ENCODE assay signal across 24 mouse cellular contexts in the genomic region with DNA sequence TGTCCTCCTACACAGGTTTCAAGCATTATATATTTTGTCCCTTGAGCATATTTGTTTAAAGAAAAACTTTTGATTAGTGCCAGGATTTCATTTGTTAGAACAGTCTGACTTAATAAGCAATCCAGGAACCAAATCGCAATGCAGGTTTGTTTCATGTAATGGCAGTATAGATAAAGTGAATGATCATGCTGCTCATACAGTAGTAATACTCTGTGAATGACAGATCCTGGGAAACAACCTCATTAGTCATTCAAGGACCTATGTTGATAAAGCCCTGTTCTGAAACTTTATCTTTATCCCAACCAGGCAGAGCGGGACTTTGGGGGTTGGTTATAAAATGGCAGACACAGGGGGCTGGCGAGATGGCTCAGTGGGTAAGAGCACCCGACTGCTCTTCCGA. TPM values are rescaled to one million over a fixed set of nuclear protein-coding genes. Genes with fewer than 3 reads are reported as not detected.
DNase-seq lines count a peak whose midpoint lies in the region; ATAC-seq and TF ChIP-seq lines count a peak whose summit lies in the region.
"Had no signal": no experiment of that assay in that cellular context is flagged by ENCODE, and none has a peak within 500 bp of the region (broad histone marks: within the 10 kb centered on the region; RNA-seq: fewer than 3 reads in every experiment).

No protein-coding gene starts in this region.

- H3K4me2 ChIP-seq in intestine, embryonic 15.5 days (replicated peaks): no peak overlapping the region
- no peak overlapping the region for H3K4me2 ChIP-seq in intestine, embryonic 16.5 days (ENCODE audit: low read depth, low read length)
- H3K4me2 ChIP-seq in intestine, postnatal 0 days (replicated peaks; ENCODE audit: low read depth): 0 out of 2 replicates have a peak overlapping the region, but pooled peaks have one; percentile 30

- H3K9ac ChIP-seq in intestine, embryonic 15.5 days: no peak overlapping the region
- H3K9ac ChIP-seq in intestine, embryonic 16.5 days (ENCODE audit: low read depth, low read length): no peak overlapping the region
- no peak overlapping the region for H3K9ac ChIP-seq in intestine, postnatal 0 days (ENCODE audit: low read depth, low read length)

- H3K4me3 ChIP-seq in intestine, embryonic 15.5 days (replicated peaks): no peak overlapping the region
- H3K4me3 ChIP-seq in intestine, embryonic 16.5 days (ENCODE audit: low read length): no peak overlapping the region
- H3K4me3 ChIP-seq in intestine, postnatal 0 days (ENCODE audit: low read depth, low read length): no peak overlapping the region
- no peak overlapping the region for H3K4me3 ChIP-seq in layer of hippocampus, adult 2 months

- no peak for TF ChIP-seq CTCF in intestine, postnatal 0 days (IDR thresholded peaks at IDR 0.05; ENCODE audit: low read depth)
- no peak for TF ChIP-seq CTCF in layer of hippocampus, adult 2 months (conservative IDR thresholded peaks at IDR 0.05)

- no peak for DNase-seq in frontal cortex, postnatal 14 days (ENCODE audit: low spot score in 2 of 2)
- no peak for DNase-seq in layer of hippocampus, adult 2 months (ENCODE audit: low spot score in 2 of 2)
- DNase-seq in frontal cortex, postnatal 10 days (ENCODE audit: low spot score in 2 of 2): no peak
- DNase-seq: adrenal gland, adult 2 months; adrenal gland, adult 8-10 months; adrenal gland, postnatal 10 days; adrenal gland, postnatal 14 days; adrenal gland, postnatal 25 days; adrenal gland, postnatal 36 days; B cell, adult 2 months; cerebellum, adult 11 months; cerebellum, adult 11-12 months; cerebellum, adult 18-20 months had no signal

- peak; percentile 72 for ATAC-seq in intestine, embryonic 15.5 days
- ATAC-seq in intestine, embryonic 16.5 days: peak; percentile 77; the same call in 1 of the 2 replicates
- ATAC-seq in intestine, postnatal 0 days: peak; percentile 63
- ATAC-seq: activated CD4-positive, CD25-positive, alpha-beta regulatory T cell, adult 4 months; CD4-positive, CD25-positive, alpha-beta regulatory T cell, adult 4 months; Patski had no signal

- H3K36me3 ChIP-seq in intestine, embryonic 15.5 days: no peaks in the 10 kb centered on the region
- H3K36me3 ChIP-seq in intestine, embryonic 16.5 days (ENCODE audit: control insufficient read depth, insufficient read depth, low read length): no peaks in the 10 kb centered on the region
- no peaks in the 10 kb centered on the region for H3K36me3 ChIP-seq in intestine, postnatal 0 days (ENCODE audit: control insufficient read depth, insufficient read depth)
- H3K36me3 ChIP-seq: G1E had no signal

- H3K27me3 ChIP-seq in intestine, embryonic 15.5 days (replicated peaks): no peaks in the 10 kb centered on the region
- no peaks in the 10 kb centered on the region for H3K27me3 ChIP-seq in intestine, embryonic 16.5 days (replicated peaks; ENCODE audit: control insufficient read depth, insufficient read depth, low read length)
- no peaks in the 10 kb centered on the region for H3K27me3 ChIP-seq in intestine, postnatal 0 days (replicated peaks; ENCODE audit: control insufficient read depth, insufficient read depth, low read length)
- H3K27me3 ChIP-seq: CH12.LX had no signal

- H3K27ac ChIP-seq in intestine, embryonic 15.5 days: no peak overlapping the region
- H3K27ac ChIP-seq in intestine, embryonic 16.5 days (ENCODE audit: low read length): no peak overlapping the region
- 0 out of 2 replicates have a peak overlapping the region, but pooled peaks have one; percentile 11 for H3K27ac ChIP-seq in intestine, postnatal 0 days (ENCODE audit: low read depth, low read length)
- H3K27ac ChIP-seq in layer of hippocampus, adult 2 months: no peak overlapping the region

- 82% methylated on average over 5 of the region's 5 CpGs for WGBS in intestine, embryonic 15.5 days
- WGBS in intestine, embryonic 16.5 days: 86% methylated on average over 5 of the region's 5 CpGs
- WGBS in intestine, postnatal 0 days: 72% methylated on average over 5 of the region's 5 CpGs

- H3K4me1 ChIP-seq in intestine, embryonic 15.5 days (replicated peaks): no peaks in the 10 kb centered on the region
- no peaks in the 10 kb centered on the region for H3K4me1 ChIP-seq in intestine, embryonic 16.5 days (ENCODE audit: control insufficient read depth, insufficient read depth, low read length)
- no peaks in the 10 kb centered on the region for H3K4me1 ChIP-seq in intestine, postnatal 0 days (replicated peaks; ENCODE audit: control insufficient read depth, insufficient read depth, low read length)

- no peaks in the 10 kb centered on the region for H3K9me3 ChIP-seq in intestine, embryonic 15.5 days
- H3K9me3 ChIP-seq in intestine, embryonic 16.5 days (ENCODE audit: control insufficient read depth, low read length): no peaks in the 10 kb centered on the region
- H3K9me3 ChIP-seq in intestine, postnatal 0 days (ENCODE audit: control insufficient read depth): no peaks in the 10 kb centered on the region
- H3K9me3 ChIP-seq: G1E had no signal

RNA-seq across cellular contexts. Expression of gene Shroom2, which starts 13.0 kb away (rescaled TPM):
- 5.6 TPM in 2 replicates for polyA plus RNA-seq in intestine, embryonic 15.5 days (2015; fragmentation: Nextera tagmentation; extraction: Ambion mirVana)
- 4.5 and 5.0 TPM in 2 replicates for polyA plus RNA-seq in intestine, embryonic 16.5 days (2015; fragmentation: Nextera tagmentation; extraction: Ambion mirVana)
- polyA plus RNA-seq in intestine, postnatal 0 days (2015; fragmentation: Nextera tagmentation; extraction: Ambion mirVana): 3.1 and 3.5 TPM in 2 replicates
- 10 to 100 TPM; 87.6 to 92.2 TPM for total RNA-seq in layer of hippocampus, adult 2 months (2021)
- total RNA-seq: MEL had no signal
- polyA plus RNA-seq: activated CD4-positive, CD25-positive, alpha-beta regulatory T cell, adult 4 months; CD4-positive, CD25-positive, alpha-beta regulatory T cell, adult 4 months; G1E had no signal

RNA-seq across cellular contexts. Expression of gene Gpr143, which starts 25.4 kb away (rescaled TPM):
- 0.18 and 0.24 TPM in 2 replicates for polyA plus RNA-seq in intestine, embryonic 15.5 days (2015; fragmentation: Nextera tagmentation; extraction: Ambion mirVana)
- 0.11 TPM in 1 of 2 replicates, not detected in the other for polyA plus RNA-seq in intestine, embryonic 16.5 days (2015; fragmentation: Nextera tagmentation; extraction: Ambion mirVana)
- polyA plus RNA-seq in intestine, postnatal 0 days (2015; fragmentation: Nextera tagmentation; extraction: Ambion mirVana): 0.16 TPM in 1 of 2 replicates, not detected in the other
- under 1 TPM in 1 of 2 experiments, not detected in 1; 0.54 TPM for total RNA-seq in layer of hippocampus, adult 2 months (2021)
- total RNA-seq: adrenal gland, adult 18-20 months; adrenal gland, postnatal 14 days; adrenal gland, postnatal 25 days; adrenal gland, postnatal 36 days; CH12.LX; G1E; MEL had no signal
- polyA plus RNA-seq: activated CD4-positive, CD25-positive, alpha-beta regulatory T cell, adult 4 months; adrenal gland, adult 2 months; C2C12; CD4-positive, CD25-positive, alpha-beta regulatory T cell, adult 4 months; G1E; Patski had no signal
